Mouse (Mus musculus): ENCODE results near the gene Ptf1a. TPM values are rescaled to one million over a fixed set of nuclear protein-coding genes. Genes with fewer than 3 reads are reported as not detected.

Gene Ptf1a
- polyA plus RNA-seq, 1 experiment from 2014 or later = not detected

- Histone ChIP-seq H3K36me3 (ENCODE audit: inconsistent target) (no peaks in the 10 kb centered on the region), H3K4me3 (ENCODE audit: inconsistent target) (no peak overlapping the region), H3K27ac (no peak overlapping the region), H3K79me2 (ENCODE audit: inconsistent target) (no peaks in the 10 kb centered on the region)
- 10% methylated on average over 36 of the region's 41 CpGs for WGBS (ENCODE audit: missing documents)
Measured at GRCm38 (mm10) chr2:19431614-19432323, 13.7 kb upstream of the Ptf1a start.

GRCm38 (mm10) chr2:19444346-19444745 lies 1.1 kb upstream of the Ptf1a start:
- Histone ChIP-seq H3K36me3 (ENCODE audit: inconsistent target) (no peaks in the 10 kb centered on the region), H3K4me3 (ENCODE audit: inconsistent target) (no peak overlapping the region), H3K27ac (no peak overlapping the region), H3K79me2 (ENCODE audit: inconsistent target) (no peaks in the 10 kb centered on the region)
- WGBS (ENCODE audit: missing documents) = 7% methylated on average over 8 of the region's 9 CpGs

GRCm38 (mm10) chr2:19445871-19446501 lies 523 bp downstream of the Ptf1a start:
- Histone ChIP-seq H3K36me3 (ENCODE audit: inconsistent target) (no peaks in the 10 kb centered on the region), H3K79me2 (ENCODE audit: inconsistent target) (no peaks in the 10 kb centered on the region), H3K4me3 (ENCODE audit: inconsistent target) (no peak overlapping the region), H3K27ac (no peak overlapping the region)
- 6% methylated on average over 67 of the region's 67 CpGs for WGBS (ENCODE audit: missing documents)

- Histone ChIP-seq H3K4me3 (ENCODE audit: inconsistent target) (no peak overlapping the region), H3K27ac (no peak overlapping the region), H3K36me3 (ENCODE audit: inconsistent target) (no peaks in the 10 kb centered on the region), H3K79me2 (ENCODE audit: inconsistent target) (no peaks in the 10 kb centered on the region)
- WGBS (ENCODE audit: missing documents) = 14% methylated on average over 7 of the region's 7 CpGs
Measured at GRCm38 (mm10) chr2:19446746-19447145, 1.3 kb downstream of the Ptf1a start.

- H3K27ac ChIP-seq = no peak overlapping the region
- 3% methylated on average over 31 of the region's 31 CpGs for WGBS (ENCODE audit: missing documents)
- no peak overlapping the region for H3K4me3 ChIP-seq (ENCODE audit: inconsistent target)
- H3K79me2 ChIP-seq (ENCODE audit: inconsistent target) = no peaks in the 10 kb centered on the region
- H3K36me3 ChIP-seq (ENCODE audit: inconsistent target) = no peaks in the 10 kb centered on the region
Measured at GRCm38 (mm10) chr2:19448042-19448700, 2.7 kb downstream of the Ptf1a start.

GRCm38 (mm10) chr2:19449308-19449707 lies 3.8 kb downstream of the Ptf1a start:
- 32% methylated on average over 4 of the region's 4 CpGs for WGBS (ENCODE audit: missing documents)
- H3K36me3 ChIP-seq (ENCODE audit: inconsistent target) = no peaks in the 10 kb centered on the region
- no peak overlapping the region for H3K4me3 ChIP-seq (ENCODE audit: inconsistent target)
- H3K79me2 ChIP-seq (ENCODE audit: inconsistent target) = no peaks in the 10 kb centered on the region
- H3K27ac ChIP-seq = no peak overlapping the region

GRCm38 (mm10) chr2:19452531-19453055 lies 7.1 kb downstream of the Ptf1a start:
- no peaks in the 10 kb centered on the region for H3K36me3 ChIP-seq (ENCODE audit: inconsistent target)
- H3K4me3 ChIP-seq (ENCODE audit: inconsistent target) = no peak overlapping the region
- WGBS (ENCODE audit: missing documents) = 5% methylated on average over 19 of the region's 19 CpGs
- H3K79me2 ChIP-seq (ENCODE audit: inconsistent target) = no peaks in the 10 kb centered on the region
- no peak overlapping the region for H3K27ac ChIP-seq

- no peak overlapping the region for H3K27ac ChIP-seq
- WGBS (ENCODE audit: missing documents) = 8% methylated on average over 5 of the region's 5 CpGs
- H3K79me2 ChIP-seq (ENCODE audit: inconsistent target) = no peaks in the 10 kb centered on the region
- H3K4me3 ChIP-seq (ENCODE audit: inconsistent target) = no peak overlapping the region
- H3K36me3 ChIP-seq (ENCODE audit: inconsistent target) = no peaks in the 10 kb centered on the region
Measured at GRCm38 (mm10) chr2:19455228-19455627, 9.8 kb downstream of the Ptf1a start.

- H3K36me3 ChIP-seq (ENCODE audit: inconsistent target) = no peaks in the 10 kb centered on the region
- WGBS (ENCODE audit: missing documents) = 17% methylated on average over 10 of the region's 10 CpGs
- no peak overlapping the region for H3K27ac ChIP-seq
- no peaks in the 10 kb centered on the region for H3K79me2 ChIP-seq (ENCODE audit: inconsistent target)
- H3K4me3 ChIP-seq (ENCODE audit: inconsistent target) = no peak overlapping the region
Measured at GRCm38 (mm10) chr2:19455857-19456482, 10.5 kb downstream of the Ptf1a start.

- WGBS (ENCODE audit: missing documents) = 62% methylated on average over 2 of the region's 2 CpGs
- no peaks in the 10 kb centered on the region for H3K36me3 ChIP-seq (ENCODE audit: inconsistent target)
- no peak overlapping the region for H3K4me3 ChIP-seq (ENCODE audit: inconsistent target)
- no peak overlapping the region for H3K27ac ChIP-seq
- no peaks in the 10 kb centered on the region for H3K79me2 ChIP-seq (ENCODE audit: inconsistent target)
Measured at GRCm38 (mm10) chr2:19458785-19459184, 13.3 kb downstream of the Ptf1a start.

- H3K36me3 ChIP-seq (ENCODE audit: inconsistent target) = no peaks in the 10 kb centered on the region
- WGBS (ENCODE audit: missing documents) = 40% methylated on average over 2 of the region's 2 CpGs
- H3K79me2 ChIP-seq (ENCODE audit: inconsistent target) = no peaks in the 10 kb centered on the region
- no peak overlapping the region for H3K27ac ChIP-seq
- H3K4me3 ChIP-seq (ENCODE audit: inconsistent target) = no peak overlapping the region
Measured at GRCm38 (mm10) chr2:19461940-19462339, 16.5 kb downstream of the Ptf1a start.

GRCm38 (mm10) chr2:19490262-19490661 lies 44.8 kb downstream of the Ptf1a start:
- H3K79me2 ChIP-seq (ENCODE audit: inconsistent target) = no peaks in the 10 kb centered on the region
- no peak overlapping the region for H3K4me3 ChIP-seq (ENCODE audit: inconsistent target)
- no peak overlapping the region for H3K27ac ChIP-seq
- H3K36me3 ChIP-seq (ENCODE audit: inconsistent target) = no peaks in the 10 kb centered on the region
- WGBS (ENCODE audit: missing documents) = 83% methylated on average over 3 of the region's 3 CpGs
